Mouse (Mus musculus) heart, postnatal 10 days (tissue): ENCODE measurements around the gene Trio. TPM values are rescaled to one million over a fixed set of nuclear protein-coding genes. Genes with fewer than 3 reads are reported as not detected.

Experiments used
- DNase-seq, 2 experiments: peaks; one replicate each; pipeline ENCODE4 v3.0.0; 2021
- intact Hi-C: fragments of 180-260 bp; cut with DNase I; formaldehyde crosslinking; loops from one replicate; pipeline ENCODE4 v1.15.1; 2025
- total RNA-seq, 2 experiments: library from RNA; stranded (reverse); gene quantifications; 2 replicates each; pipeline ENCODE4 v1.2.3; 2021

Trio gene
- total RNA-seq, 2 experiments from 2014 or later = 73.8 to 88.9 TPM

- intact Hi-C loops = no loop called here
- DNase-seq = no peak
These were observed 15.7 kb upstream of the Trio start for GRCm38 (mm10) chr15:28041158-28041865.

- DNase-seq = no peak
These were observed 12.0 kb upstream of the Trio start for GRCm38 (mm10) chr15:28037651-28038050.

GRCm38 (mm10) chr15:28035601-28036000, 10.0 kb upstream of the Trio start:
- DNase-seq = no peak
- intact Hi-C loops = no loop called here

More at GRCm38 (mm10) chr15:28037651-28038050, 12.0 kb upstream of the Trio start:
- intact Hi-C loops = no loop called here

- intact Hi-C loops = no loop called here
- no peak for DNase-seq
These were observed 9.0 kb upstream of the Trio start for GRCm38 (mm10) chr15:28034636-28035035.

- no peak for DNase-seq
- intact Hi-C loops = loop anchor here (5.0 to 10.0 kb wide), 2 partner anchors 38 to 245 kb away; no protein-coding TSS in a partner anchor
These were observed 3.7 kb upstream of the Trio start for GRCm38 (mm10) chr15:28029371-28029770.

GRCm38 (mm10) chr15:28028542-28028941, 2.9 kb upstream of the Trio start:
- intact Hi-C loops = loop anchor here (5.0 to 10.0 kb wide), 2 partner anchors 39 to 244 kb away; no protein-coding TSS in a partner anchor
- DNase-seq = no peak

GRCm38 (mm10) chr15:28026167-28026481, 476 bp upstream of the Trio start:
- intact Hi-C loops = loop anchor here (1.0 to 10.0 kb wide), 5 partner anchors 41 to 241 kb away; no protein-coding TSS in a partner anchor
- no peak for DNase-seq

- peak in 1 of 2 experiments; percentile 71 for DNase-seq
- intact Hi-C loops = loop anchor here (5.0 to 10.0 kb wide), 2 partner anchors 42 to 240 kb away; no protein-coding TSS in a partner anchor
These were observed 696 bp downstream of the Trio start for GRCm38 (mm10) chr15:28024965-28025338.

GRCm38 (mm10) chr15:28024031-28024964, 1.4 kb downstream of the Trio start:
- intact Hi-C loops = loop anchor here (10.0 kb wide), 1 partner anchor 239 kb away; no protein-coding TSS in a partner anchor
- peak; percentile 82 to 85 for DNase-seq

GRCm38 (mm10) chr15:28021591-28022209, 3.9 kb downstream of the Trio start:
- intact Hi-C loops = loop anchor here (10.0 kb wide), 1 partner anchor 237 kb away; no protein-coding TSS in a partner anchor
- peak; percentile 32 to 36 for DNase-seq

GRCm38 (mm10) chr15:28019393-28020070, 6.1 kb downstream of the Trio start:
- intact Hi-C loops = loop anchor here (2.0 to 10.0 kb wide), 2 partner anchors 19 to 235 kb away; no protein-coding TSS in a partner anchor
- no peak for DNase-seq

- DNase-seq = no peak
These were observed 18.1 kb downstream of the Trio start for GRCm38 (mm10) chr15:28007516-28007915.

GRCm38 (mm10) chr15:28004192-28004767, 21.4 kb downstream of the Trio start:
- DNase-seq = no peak
- intact Hi-C loops = no loop called here

More at GRCm38 (mm10) chr15:28007516-28007915, 18.1 kb downstream of the Trio start:
- intact Hi-C loops = no loop called here

GRCm38 (mm10) chr15:28002515-28002914, 23.1 kb downstream of the Trio start:
- intact Hi-C loops = no loop called here
- DNase-seq = no peak

GRCm38 (mm10) chr15:28001299-28001698, 24.3 kb downstream of the Trio start:
- intact Hi-C loops = loop anchor here (2.0 kb wide), 1 partner anchor 18 kb away; no protein-coding TSS in a partner anchor
- DNase-seq = no peak

GRCm38 (mm10) chr15:27998621-27999359, 26.9 kb downstream of the Trio start:
- intact Hi-C loops = no loop called here
- DNase-seq = no peak

GRCm38 (mm10) chr15:27997917-27998316, 27.7 kb downstream of the Trio start:
- intact Hi-C loops = no loop called here
- DNase-seq = no peak

GRCm38 (mm10) chr15:27997391-27997841, 28.2 kb downstream of the Trio start:
- intact Hi-C loops = no loop called here
- DNase-seq = peak; percentile 73 to 76

- intact Hi-C loops = no loop called here
- no peak for DNase-seq
These were observed 28.9 kb downstream of the Trio start for GRCm38 (mm10) chr15:27996750-27997149.
